Mouse (Mus musculus): Measurements from ENCODE around the gene Gbx2.
A peak's percentile ranks its signal among the peaks of the same experiment; 100 is the strongest.

Gbx2 gene

DNA sequence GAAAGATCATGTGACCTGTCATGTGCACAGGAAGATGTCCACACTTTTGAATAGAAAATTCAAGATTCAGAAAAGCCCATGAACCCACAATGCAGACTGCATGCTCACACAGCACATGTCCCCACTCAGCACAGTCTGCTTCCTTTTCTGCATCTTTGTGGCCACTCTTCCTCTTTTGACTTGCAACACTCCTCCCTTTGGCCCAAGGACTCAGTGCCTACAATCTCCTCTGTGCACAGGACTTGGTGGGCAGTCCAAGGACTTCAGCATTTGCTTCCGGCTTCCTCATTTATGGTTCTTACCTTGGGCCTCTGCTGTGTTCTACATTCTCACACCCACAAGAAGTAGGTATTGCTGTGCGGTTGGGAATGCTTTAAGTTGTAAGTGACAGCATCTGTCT is 28.7 kb downstream of the Gbx2 start:
- no peak for DNase-seq

DNA sequence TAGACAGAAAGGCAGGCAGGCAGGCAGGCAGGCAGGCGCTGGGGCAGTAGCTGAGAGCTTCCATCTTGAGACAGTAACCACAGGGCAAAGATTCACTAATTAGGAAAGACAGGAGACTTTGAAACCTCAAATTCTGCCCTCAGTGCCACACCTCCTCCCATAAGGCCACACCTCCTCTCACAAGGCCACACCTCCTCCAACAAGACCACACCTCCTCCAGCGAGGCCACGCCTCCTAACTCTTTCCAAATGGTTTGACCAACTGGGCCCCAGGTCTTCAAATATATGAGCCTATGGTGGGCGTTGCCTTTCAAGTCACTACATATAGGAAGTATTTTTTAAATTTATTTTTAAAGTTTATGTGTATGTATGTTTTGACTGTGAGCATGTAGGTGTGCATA is 29.6 kb downstream of the Gbx2 start:
- no peak for DNase-seq

DNA sequence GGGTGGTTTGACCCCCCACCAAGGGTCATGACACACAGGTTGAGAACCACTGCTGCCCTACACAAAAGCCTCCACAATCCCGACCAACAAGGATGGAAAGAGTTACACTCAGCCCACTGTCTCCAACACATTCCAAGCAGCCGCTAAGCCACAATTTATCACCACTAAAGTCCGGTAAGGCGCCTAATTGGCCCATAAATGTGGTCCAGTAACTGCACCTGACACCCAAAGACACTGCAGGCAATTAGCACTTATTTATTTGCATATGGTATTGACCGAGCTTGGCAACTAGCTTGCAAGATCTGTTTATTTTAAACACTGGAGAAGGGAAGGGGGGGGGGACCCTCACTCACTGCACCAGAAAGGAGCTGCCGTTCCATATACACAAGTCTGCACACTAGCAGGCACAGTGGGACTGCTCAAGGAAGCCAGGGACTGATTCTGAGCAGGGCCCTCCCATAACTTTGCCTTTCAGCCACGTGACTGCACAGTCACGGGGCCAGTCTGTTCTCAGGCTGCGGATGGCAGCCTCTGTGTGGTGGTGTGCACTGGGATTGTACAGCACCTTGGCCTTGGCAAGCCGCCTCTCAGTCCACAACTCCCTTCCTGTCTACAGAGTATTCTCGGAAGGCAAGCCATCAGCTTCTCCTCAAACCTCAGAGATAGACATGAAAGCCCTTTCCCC is 31.1 kb downstream of the Gbx2 start:
- no peak for DNase-seq

DNA sequence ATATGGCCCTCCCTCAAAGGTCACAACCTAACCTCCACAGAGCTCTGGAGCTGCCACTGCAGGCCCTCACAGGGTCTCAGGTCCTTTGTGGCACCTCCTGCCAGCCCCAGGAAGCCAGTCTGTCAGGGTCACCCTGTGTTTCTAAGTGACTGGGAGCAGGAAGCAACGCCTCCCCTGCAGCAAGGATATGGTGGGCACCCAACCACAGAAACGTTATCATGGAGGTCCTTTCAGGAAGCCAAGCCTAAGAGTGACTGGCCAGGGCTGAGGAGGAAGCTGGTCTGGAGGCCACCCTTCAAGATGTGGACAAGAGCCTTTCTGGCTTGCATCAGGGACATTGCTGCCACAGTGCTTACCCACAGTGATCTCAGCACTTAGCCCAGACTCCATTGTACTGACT is 31.9 kb downstream of the Gbx2 start:
- DNase-seq = no peak

DNA sequence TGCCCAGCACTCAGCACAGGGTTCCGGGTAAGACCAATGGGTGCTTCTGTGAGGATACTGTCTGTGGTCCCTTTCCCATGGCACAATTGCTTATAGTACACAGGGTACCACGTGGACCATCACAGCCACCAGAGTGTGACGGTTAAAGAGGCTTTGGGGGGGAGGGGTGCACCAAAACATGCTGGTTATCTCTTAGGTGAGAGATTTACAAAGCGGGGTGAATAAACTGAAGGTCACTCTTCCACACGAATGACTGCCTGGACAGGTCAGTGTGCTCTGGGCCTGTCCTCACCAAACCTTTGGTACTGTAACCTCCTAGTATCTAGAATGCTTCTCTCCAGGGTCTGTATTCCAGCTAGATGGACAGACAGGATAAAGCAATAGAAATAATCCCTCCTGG is 35.2 kb downstream of the Gbx2 start:
- DNase-seq = no peak

DNA sequence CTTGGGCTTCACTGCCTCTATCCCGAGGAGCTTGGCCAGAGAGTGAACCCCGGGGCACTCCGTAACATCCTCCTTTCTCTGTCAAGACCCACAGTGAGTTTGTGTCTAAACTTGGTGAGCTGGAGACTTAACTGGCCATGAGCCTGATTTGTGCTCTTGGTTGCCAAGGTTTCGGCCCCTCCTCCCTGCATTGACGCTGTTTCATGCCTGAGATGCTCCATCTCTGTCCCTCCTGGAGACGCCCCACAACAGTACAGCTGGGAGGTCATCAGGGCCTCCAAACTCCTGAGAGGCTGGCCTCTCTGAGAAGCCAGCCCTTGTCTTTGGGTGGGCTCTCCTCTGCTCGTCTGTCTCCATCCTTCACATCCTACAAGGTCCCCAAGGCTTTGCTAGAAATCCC is 38.7 kb downstream of the Gbx2 start:
- no peak for DNase-seq

DNA sequence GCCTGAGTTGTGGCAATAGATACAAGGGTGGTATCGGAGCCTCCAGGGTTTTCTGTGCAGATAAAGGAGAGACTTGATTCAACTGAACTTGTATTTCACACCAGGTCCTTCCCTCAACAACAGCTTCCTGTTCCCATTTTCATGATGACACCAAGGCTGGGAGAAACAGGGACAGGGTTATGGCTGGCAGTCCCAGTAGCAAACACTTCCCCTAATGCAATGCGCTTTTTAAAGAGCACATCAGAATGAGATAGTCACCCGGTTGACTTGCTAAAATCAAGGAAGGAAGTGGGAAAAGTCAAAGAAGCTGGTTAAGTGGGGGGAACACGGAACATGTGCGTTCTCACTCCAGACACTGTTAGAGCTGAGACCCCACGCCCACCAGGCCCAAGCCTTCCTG is 39.6 kb downstream of the Gbx2 start:
- DNase-seq = no peak

DNA sequence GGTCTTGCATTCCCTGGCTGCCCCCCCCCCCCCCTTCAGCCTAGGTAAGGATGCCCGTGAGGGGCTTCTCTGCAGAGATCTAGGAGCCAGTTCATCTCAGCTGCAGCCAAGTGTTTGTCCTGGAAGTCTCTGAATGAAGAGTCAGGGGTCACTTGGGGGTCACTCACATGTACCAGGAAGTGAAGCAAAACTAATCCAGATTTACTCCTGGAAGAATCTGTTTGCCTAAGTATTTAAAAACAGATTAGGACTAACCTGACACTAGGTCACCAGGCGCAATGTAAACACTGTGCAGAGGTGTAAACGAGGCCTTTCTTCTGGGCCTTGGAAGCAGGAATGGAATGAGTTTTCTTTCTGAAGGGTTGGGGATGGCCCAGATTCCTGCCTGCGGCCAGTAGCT is 45.3 kb downstream of the Gbx2 start:
- DNase-seq = no peak

DNA sequence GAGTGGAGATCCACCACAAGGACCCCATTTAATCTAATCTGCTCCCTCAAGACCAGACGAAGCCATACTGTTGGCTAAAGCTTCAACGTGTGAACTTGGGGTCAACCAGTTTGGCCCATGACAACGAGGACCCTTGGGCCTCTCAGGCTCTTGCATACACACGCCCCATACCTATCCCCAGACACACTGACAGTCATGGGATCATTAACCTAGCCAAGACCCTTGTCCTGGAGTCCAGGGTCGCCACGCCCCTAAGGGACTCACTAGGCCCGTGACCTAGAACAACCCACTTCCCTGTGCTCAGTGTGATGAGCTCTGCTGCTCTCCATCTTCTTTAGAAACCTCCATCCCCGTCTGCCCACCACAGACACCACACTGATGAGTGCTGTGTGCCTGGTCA is 46.6 kb downstream of the Gbx2 start:
- no peak for DNase-seq

DNA sequence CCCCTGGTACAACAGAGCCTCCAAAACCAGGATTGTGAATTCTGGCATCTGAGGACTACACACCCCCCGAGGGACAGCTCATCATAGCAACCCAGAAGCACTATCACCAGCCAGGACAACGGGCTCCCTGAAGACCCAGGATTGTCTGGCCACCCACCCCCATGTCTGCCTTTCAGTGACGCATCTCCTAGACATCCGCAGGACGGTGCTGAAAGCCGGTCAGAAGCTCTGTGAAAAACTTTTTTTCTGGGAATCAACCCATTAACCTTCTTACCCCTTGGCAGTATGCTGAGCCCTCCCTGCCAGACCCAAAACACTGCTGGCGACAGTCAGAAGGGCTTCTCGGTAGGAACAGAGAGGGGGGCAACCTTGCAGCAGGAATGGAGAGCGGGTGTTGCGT is 50.1 kb downstream of the Gbx2 start:
- DNase-seq = no peak

DNA sequence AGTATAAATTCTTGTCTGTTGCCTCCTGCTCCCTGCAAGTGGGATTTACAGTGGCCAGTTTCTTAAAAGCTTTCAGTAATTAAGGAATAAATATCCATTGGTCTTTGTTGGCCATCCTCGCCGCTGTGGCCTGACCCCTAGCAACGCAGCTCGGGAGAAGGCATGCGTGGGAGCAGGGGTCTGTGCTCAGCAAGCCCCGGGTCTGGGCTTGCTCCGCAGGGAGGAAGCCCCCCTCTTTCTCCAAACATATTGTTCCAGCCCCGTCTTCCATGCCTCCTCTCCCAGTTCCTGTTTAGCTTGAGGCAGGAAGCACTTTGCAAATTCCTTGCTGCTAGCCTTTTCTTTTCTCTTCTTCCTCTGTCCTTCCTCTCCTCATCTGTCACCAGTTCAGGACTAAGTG is 50.8 kb downstream of the Gbx2 start:
- DNase-seq = no peak

DNA sequence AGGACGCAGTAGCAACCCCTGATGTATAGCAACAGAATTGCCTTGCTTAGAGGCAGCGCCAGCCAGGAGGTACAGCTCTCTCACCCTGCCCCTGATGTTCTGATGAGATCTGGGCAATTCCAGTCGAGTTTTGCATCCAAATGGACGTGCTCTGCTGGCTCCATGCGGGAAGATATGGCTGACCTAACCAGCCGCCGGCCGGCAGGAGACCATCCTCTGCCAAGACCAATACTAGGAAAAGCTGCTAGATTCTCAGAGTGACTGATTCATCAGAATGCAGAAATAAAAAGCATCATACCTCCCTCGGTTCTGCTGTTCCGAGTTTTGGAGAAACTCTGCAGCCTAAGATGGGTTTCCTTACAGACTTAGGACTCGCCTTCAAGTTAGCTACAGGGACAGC is 52.5 kb downstream of the Gbx2 start:
- peak; percentile 48 to 63 for DNase-seq

Data from cerebellum, postnatal 25 days (tissue).